Mouse (Mus musculus): ENCODE results near the gene Accsl.

GRCm38 (mm10) chr2:93880450-93880849 is 11.5 kb upstream of the Accsl start:
- TF ChIP-seq CTCF (IDR thresholded peaks at IDR 0.05; ENCODE audit: extremely low read depth, insufficient read depth, low read length) (no peak), POLR2A (IDR thresholded peaks at IDR 0.05; ENCODE audit: extremely low read depth, insufficient read depth, low read length) (no peak)
